Mouse (Mus musculus) thymus, adult 18-20 months (tissue): ENCODE data around the gene Rap1b.
"Not testable (repeated sequence)": the region's sequence is repeated elsewhere in the genome, so short reads cannot be mapped to it uniquely, and the experiment has no call there.

Source experiments
- DNase-seq, 2 experiments: peaks; one replicate each; pipeline ENCODE4 v3.0.0; 2022; ENCODE audit warnings: mixed read lengths in 2 of 2

The Rap1b gene

DNA sequence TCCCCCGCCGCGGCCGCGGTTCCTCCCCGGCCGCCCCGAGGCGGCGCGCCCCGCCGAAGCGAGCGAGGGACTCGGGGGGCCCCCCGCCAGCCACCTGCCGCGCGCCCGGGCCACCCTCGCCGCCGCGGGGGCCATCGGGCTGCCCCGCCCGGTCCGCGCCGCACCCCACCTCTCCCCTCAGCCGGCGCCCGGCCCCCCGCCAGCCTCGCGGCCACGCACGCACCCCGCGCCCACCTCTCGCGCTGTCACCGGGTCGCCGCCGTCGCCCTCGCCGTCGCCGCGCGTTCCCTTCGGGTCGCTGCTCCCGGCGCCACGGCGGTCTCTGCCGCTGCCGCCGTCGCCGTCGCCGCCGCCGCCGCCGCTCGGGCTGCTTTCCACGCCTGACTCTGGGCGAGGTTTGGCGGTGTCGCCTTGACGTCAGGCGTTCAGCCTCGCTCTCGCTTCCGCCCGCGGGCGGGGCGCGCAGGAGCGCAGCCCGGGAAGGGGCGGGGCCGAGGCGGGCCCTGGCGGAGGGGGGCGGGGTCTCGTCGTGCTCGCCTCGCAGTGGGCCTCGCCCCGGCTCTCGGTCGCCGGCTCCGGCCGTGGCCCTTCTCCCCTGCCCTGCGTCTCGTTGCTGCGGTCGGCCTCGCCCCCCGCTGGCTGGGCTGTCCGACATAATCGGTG, at the start of gene Rap1b:
Gene Rap1b, minus strand, starts transcription at position 439 of the 663 bp plus-strand sequence.
- DNase-seq = peak; percentile 92 to 93

DNA sequence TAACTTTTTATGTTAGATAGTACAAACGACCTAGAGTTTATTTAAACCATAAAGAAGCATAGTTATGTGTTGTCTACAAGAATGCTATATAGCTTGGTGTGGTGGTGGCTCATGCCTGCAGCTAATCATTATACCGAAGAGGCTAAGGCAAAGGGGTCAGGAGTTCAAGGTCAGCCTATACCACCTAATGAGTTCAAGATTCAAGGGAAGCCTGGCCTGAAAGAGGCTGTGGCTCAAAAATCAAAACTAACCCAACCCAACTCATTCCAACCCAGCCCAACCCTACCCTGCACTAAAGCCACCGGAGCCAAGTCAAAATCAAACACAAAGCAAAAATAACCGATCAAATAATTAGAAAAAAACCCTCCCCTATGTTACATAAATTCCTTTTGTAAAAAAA, 49.4 kb upstream of the Rap1b start:
- DNase-seq = no peak

DNA sequence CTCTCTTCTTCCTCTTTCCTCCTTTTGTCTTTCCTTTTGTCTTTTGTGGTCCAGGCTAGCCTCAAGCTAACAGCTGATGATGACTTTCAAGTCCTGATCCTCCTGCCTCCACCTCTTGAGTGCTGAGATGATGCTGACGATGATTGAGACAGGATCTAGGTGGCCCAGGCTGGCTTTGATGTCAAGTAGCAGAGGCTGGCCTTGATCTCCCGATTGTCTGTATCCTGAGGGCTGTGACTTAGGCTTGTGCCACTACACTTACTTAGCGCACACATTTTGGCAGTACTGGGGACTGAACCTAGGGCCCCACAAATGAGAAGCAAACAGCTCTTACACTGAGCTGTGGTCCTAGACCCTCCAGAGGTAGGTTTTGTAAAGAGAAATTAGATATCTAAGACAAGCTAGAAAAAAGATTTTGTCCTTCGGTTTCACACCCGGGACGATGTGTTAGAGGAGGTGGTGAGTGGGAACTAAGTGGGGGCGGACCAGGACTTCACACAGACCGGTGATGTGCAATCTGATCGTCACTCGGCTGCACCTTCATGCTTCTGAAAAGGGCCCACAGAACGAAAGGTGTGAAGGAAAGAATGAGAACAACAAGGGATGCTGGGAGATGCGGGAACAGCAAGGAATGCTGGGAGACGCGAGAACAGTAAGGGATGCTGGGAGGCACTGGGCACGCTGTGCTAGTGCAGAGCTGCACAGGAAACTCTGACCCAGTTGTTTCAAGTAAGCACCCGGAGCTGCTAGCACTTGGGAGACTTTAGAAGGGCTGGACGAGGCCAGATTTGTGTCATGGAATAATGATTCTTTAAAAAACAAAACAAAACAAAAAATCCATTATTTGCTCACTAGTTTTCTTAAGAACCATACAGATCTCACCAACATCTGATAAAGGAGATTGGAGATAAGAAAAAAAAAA, 48.5 kb upstream of the Rap1b start:
- no peak for DNase-seq

DNA sequence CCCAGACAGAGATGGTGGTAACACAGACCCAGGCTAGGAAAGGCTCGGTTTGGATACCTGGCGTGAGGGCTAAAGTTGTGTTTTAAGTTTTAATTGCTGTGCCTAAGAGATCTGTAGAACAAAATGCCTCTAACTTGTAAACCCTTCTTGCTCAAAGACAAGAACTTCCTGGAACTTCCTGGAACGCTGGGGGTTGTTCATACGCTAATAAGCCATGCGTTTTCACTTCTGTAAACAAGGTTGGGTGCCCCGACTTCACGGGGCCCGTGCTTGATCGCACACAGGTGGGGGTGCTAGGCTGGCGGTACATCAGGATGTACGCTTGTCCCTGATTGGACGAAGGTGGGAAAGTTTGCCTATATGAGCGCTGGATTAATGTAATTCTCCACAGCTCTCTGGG, 47.3 kb upstream of the Rap1b start:
- DNase-seq = not testable (repeated sequence)

DNA sequence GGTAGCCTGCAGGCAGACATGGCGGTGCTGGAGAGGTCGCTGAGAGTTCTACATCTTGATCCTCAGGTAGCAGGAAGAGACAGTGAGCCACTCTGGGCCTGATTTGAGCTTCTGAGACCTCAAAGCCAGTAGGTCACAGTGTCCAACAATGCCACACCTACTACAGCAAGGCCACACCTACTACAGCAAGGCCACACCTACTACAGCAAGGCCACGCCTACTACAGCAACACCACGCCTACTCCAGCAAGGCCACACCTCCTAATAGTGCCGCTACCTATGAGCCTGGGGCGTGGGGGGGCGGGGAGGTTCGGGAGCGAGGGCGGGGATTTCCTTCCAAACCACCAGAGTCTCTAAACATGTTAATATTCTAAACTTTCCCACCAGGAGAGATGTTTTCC, 45.5 kb upstream of the Rap1b start:
- no peak for DNase-seq

DNA sequence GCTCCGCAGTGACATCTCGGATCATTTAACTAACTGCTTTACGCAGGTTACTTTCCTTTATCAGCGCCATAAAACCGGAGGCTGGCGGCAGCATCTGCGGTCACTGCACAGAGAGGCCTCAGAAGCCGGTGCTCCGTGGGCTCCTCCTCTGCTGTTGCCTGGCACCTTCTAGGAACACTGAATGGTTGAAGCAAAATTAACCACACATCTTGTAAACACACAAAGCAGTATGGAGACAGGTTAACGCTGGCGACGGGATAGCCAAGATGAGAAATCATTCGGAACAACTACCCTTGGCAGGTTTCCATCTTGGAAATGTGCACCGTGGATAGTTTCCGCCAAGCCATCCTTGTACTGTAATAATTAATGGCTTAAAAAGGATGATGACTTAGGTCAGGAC, 43.0 kb upstream of the Rap1b start:
- no peak for DNase-seq

DNA sequence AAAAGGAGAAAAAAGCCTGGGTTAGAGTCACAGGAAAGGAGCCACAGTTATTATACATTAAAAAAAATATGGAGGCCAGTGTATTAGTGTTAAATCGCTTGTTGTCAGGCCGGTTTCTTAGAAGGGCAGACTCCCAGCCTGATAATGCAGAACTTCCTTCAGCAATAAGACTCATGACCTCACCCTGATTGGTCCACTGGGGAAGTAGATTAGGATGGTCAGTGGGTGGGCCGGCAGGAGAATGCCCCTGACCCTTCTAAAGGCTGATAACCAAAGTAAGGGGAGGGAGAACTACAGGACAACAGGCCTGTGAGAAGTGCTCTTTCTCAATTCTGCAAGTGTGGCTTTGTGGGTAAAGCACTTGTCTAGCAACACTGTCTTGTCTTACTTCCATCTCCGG, 39.5 kb upstream of the Rap1b start:
- no peak for DNase-seq

DNA sequence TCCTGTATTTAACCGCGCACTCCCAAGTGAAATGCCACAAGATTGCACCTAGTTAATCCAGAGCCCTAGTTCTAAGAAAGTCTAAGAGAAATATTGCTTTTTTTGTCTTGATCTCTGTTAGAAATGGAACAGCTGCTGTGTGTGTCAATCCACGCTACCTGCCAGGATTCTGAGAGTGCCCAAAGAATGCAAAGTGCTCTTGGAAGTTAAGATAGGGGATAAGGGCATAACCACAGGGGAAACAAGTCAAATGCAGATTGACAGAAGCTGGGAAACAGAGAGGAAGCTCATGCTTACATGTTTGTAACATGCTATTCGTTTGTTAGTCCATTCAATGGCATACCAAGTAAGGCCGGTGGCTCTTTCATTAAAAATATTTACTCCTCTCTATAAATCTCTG, 38.9 kb upstream of the Rap1b start:
- DNase-seq = no peak

DNA sequence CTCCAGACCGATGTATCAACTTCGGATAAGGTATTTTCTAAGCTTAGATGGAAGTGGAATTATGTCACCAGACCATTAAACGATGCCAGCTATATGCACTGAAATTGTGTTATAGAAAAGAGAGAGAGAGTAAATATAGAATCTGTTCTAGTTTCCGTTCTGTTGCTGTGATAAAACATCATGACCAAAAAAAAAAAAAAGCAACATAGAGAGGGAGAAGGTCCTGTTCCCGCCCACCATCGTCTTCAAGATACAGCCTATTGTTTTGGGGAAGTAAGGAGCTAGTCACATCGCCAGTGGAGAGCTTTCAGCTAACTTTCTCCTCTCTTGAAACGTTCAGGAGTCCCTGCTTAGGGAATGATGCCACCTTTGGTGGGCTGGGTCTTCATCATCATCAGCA, 37.6 kb upstream of the Rap1b start:
- no peak for DNase-seq

DNA sequence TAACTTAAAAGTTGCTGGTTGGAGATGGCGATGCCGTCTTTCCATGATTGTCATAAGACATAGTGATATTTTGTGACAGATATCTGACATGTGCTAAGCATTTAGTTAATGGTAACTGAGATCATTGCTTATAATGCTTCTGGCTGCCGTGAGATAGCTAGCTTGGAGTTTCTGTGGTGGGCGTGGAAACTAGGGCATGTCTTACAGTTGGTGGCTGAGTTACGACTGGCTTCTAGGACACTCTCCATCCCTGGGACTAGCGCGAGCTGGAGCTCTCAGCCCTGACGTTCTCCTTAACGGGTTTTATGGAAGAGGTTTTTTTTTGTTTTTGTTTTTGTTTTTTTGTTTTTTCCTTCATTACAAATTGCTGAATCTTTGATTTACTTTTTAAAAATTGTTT, 32.8 kb upstream of the Rap1b start:
- no peak for DNase-seq

DNA sequence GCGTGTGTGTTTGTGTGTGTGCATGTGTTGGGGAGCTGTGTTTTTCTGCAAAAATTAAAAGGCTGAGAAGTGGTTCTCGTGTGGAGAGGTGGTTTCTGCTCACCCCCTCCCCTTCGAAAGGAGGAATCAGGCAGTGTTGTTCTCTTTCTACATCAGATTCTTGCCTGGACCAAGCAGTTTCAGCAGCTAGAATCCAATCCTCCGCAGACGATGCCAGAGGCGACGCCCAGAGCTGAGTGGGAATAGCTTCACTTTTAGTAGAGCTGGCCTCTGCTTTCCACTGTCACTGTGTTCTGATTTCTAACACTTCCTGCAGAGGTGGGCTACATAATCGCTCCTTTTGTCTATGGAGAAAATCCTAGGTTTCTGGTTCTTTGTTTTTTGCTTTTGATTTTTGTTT, 31.0 kb upstream of the Rap1b start:
- no peak for DNase-seq

DNA sequence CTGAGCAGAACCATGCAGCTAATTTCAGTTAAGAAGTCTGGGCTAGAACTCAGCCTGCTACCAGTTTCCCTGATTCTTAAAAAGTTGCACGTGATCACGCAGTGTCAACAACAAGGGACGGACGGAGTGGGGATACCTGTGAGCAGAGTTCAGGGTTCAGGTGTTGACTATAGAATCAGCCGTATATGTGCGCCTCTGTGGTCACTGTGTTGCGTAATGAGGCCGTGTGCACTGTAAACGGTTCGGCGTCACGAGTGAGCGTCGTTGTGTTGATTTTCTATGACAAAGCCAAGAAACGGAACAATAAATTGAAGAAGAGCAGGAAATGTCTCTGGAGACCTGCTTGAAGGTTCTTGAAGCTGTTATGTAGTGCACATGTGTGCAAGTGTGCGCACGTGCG, 30.6 kb upstream of the Rap1b start:
- no peak for DNase-seq

DNA sequence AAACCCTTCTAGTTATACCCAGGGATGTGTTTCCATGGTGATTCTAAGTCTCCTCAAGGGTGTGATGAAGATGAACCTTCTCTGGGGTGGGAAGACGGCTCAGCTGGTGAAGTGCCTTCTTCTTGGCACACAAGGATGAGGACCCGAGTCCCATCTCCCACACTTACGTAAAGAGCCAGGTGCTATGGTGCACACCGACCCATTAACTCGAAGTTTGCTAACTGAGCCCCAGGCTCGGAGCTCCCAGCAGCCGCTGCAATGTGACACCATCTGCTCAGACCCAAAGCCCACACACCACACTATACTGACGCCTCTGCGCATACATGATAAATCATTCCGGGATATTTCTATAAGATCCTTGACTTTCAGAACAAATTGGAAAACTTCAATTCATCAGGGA, 29.1 kb upstream of the Rap1b start:
- no peak for DNase-seq

DNA sequence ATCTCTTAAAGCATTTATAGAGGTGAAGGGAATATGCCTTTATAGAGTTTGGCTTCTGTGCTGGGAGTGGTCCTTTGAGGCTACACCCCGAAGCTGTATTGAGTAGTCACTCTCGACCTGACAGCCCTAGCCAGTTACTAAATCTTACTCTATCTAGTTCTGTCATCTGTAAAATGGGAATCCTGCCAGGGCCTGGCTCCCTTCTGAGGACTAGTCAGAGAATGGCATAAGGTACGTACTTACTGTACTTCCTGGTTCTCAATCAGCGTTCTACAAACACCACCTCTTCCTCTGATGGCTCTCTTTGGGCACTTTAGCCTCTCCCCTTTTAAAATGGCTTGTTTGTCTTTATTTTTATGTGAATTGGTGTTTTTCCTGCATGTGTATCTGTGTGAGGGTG, 28.1 kb upstream of the Rap1b start:
- DNase-seq = no peak

DNA sequence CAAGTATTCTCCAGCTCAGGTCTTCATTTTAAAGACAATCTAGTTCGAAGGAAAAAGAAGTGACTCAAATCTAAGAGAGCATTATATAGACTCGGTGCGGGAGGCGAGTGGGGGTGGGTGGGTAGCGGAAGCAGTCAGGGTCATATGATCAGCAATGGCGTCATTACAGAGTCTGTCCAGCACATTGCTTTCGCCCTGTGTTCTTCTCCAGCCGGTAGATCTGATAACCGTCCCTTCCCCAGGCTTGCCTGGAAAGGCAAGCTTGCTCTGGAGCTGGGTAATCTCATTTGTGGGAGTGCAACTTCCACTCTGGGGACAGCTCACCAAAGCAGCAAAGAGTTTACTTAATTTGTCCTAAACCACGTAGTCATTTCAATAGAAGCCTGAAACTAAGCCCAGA, 26.6 kb upstream of the Rap1b start:
- DNase-seq = no peak

DNA sequence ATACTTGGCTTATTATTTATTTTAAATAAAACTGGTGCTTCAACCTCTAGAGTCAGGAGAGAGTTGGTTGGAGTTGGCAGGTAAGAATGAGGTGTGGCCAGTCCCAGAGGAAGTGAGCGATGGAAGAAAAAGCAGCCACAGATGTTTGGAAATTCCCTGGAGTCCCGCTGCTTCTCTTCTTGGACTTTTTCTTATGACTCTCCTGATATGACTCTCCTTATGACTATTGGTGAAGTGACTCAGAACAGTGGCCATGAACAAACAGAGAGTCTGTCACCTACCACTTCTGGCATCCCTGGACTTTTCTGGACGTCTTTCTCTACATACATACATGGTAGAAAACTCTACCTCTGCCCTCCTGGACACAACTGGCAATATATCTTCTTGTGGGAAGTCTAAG, 21.5 kb upstream of the Rap1b start:
- no peak for DNase-seq

DNA sequence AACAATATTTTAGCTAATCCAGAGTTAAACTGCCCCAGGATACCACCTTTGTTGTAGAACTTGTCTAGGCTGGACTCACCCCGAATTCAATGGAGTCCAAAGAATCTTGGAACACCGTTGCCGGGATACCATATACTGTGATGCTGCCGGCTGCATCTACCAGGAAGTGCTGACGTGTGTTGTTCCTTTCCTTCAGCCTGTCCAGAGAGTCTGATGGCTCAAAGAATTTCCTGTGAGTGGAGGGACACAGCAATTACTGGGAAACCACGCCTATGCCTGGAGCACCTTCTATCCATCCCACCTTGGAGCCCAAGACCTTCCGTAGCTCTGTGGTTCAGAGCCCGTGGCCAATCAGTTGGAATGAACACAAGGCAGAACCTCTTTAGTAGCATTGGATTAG, 20.8 kb upstream of the Rap1b start:
- DNase-seq = no peak

DNA sequence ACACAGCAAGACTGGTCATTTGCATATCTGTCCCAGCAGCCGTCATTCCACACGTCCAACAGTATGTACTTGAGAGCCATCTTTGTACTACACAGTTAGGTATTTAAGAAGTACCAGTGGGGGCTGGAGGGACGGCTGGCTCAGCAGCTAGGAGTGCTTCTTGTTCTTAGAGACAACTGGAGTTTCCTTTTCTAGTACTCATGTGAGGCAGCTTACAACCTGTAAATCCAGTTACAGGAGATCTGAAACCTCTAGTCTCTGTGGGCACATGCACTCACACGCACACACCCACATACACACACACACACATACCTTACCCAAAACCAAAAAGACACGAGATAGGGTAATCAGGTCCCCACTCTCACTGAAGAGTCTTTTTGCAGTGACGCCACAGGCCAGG, 18.9 kb upstream of the Rap1b start:
- no peak for DNase-seq

DNA sequence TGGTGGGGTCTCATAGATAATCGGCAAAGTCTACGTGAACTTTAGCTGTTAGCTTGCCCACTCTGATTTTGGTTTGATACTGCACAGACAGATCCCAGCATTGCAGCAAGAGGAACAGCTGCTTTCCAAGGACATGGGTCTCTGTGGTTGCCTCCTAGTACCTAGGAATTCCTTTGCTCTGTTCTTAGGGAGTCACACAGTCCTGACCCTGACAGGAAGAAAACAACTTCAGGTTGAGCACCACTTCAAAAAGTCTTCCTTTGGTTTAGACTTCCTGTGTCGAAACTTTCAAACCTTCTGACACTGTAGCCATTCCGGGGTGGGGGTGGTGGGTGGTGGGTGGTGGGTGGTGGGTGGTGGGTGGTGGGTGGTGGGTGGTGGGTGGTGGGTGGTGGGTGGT, 18.4 kb upstream of the Rap1b start:
- DNase-seq = no peak

DNA sequence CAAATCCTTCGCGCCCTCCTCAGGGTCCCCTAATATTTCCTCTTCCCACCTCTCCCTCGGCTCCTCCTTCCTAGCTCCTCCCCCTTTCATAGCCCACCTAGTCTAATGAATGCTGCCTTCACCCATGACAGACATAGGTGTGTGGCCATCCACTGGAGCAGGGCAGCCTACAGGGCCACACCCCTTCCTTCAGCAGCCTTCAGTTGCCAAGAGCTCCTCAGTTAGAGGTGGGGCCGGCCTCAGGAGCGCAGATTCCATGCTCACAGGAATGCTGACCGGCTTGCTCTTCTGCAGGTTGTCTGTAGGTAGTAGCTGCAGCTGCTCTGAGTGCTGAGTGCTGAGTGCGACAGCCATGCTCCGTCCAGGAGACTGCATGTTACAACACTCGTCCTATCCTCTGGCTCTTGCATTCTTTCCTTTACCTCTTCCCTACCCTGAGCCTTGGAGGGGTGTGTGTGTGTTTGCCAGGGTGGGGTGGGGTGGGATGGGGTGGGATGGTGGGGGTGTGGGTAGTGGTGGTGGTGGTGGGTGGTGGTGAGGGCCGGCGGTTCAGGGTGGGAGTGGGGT, 16.3 kb upstream of the Rap1b start:
- no peak for DNase-seq

DNA sequence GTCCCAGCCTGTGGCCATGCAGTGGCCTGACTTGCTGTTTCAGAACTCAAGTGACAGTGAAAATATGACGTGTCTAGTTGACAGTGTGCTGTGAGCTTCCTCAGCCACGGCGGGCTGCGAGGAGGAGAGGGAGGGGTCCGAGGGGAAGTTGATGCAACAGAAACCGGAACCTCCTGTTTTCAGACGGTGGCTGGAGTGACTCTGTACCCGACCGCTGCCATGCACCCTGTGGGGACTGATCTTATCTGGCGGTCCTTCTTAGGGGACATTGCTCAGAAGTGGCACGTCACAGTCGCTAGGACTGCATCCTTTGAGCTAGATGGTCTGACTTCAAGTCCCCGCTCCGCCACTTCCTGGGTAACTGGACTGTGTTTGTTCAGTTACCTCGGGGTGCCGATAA, 15.1 kb upstream of the Rap1b start:
- DNase-seq = peak; percentile 52 to 72

DNA sequence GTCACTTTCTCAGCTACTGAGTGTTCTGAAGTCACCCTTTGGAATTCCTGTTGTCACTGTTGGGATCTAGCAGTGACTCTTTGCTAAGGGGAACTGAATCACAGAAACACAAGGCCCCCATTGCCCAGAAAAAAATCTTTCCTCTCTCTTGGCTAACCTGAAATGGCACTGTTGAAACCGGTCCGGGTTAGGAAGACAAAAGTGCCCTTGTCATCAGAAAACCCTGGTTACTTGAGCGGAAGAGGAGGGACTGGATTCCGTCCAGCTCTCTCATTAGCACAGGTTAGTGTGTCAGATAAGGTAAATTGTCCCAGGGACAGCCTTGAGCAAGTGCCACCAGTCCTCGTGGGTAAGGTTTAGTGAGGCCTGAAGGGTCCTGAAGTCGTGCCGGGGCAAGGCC, 14.5 kb upstream of the Rap1b start:
- no peak for DNase-seq

DNA sequence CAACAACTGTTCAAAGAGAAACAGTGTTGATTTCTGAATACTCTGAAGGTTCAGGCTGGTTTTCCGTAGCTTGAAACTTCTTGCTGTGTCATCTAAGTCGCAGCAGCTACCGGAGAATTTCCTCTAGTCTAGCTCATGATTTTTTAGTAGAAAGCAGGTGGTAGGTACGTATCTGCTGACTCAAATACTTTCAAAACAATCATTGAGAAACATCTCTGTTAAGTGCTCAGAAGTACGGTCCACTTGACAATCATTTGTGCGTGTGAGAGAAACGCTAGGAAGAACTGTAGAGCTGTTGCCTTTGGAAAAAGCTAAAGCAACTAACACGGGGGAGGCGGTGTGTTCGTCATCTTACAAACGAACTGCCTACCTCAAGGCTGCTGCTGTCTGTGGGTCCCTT, 14.0 kb upstream of the Rap1b start:
- no peak for DNase-seq

DNA sequence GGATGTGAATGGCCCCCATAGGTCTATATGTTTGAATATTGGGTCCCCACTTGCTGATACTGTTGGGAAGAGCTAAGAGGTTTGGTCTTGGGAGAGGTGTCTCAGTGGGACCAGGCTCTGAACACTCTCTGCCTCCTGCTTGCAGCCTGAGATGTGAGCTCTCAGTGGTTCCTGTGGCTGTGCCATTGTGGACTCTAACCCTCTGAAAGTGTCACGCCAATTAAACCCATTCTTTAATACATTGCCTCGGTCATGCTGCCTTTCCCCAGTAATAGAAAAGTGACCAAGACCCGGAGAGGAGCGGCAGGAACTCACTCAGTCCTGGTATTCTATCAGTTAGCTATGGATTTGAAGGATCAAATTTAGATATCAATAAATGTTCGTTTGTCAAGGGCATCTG, 12.4 kb upstream of the Rap1b start:
- DNase-seq = no peak
